Mouse (Mus musculus) hindbrain, embryonic 16.5 days (tissue): Measurements from ENCODE around the gene Trim63. TPM values are rescaled to one million over a fixed set of nuclear protein-coding genes. Genes with fewer than 3 reads are reported as not detected.
"Not testable (repeated sequence)": the region's sequence is repeated elsewhere in the genome, so short reads cannot be mapped to it uniquely, and the experiment has no call there.

Source experiments
- ATAC-seq: fragments of 200-750 bp; cut with Nextera tagmentation; 2 replicates; pipeline ENCODE4 v1.8.0; 2017; ENCODE audit warnings: moderate TSS enrichment, moderate library complexity
- H3K27ac ChIP-seq: fragments of 300-500 bp; sonication (generic); 2 replicates; pipeline ENCODE4 v1.5.1; 2014; ENCODE audit warnings: low read depth, mild to moderate bottlenecking, control low read depth, low read length, moderate library complexity
- H3K27me3 ChIP-seq: fragments of 300-500 bp; sonication (generic); replicated peaks from 2 replicates; pipeline ENCODE4 v1.6.1; 2014; ENCODE audit warnings: low read length; ENCODE audit not compliant: control insufficient read depth, insufficient read depth
- H3K36me3 ChIP-seq: fragments of 300-500 bp; sonication (generic); 2 replicates; pipeline ENCODE4 v1.6.1; 2014; ENCODE audit warnings: mild to moderate bottlenecking, low read length, moderate library complexity, mixed read lengths; ENCODE audit not compliant: control insufficient read depth, insufficient read depth
- H3K4me1 ChIP-seq: fragments of 300-500 bp; sonication (generic); 2 replicates; pipeline ENCODE4 v1.6.1; 2014; ENCODE audit warnings: low read depth, low read length; ENCODE audit not compliant: control insufficient read depth, insufficient read depth
- H3K4me2 ChIP-seq: fragments of 300-500 bp; sonication (generic); 2 replicates; pipeline ENCODE4 v1.6.1; 2014; ENCODE audit warnings: mild to moderate bottlenecking, low read length, control low read depth, moderate library complexity
- H3K4me3 ChIP-seq: fragments of 300-500 bp; sonication (generic); 2 replicates; pipeline ENCODE4 v1.5.1; 2014; ENCODE audit warnings: mild to moderate bottlenecking, low read length, control low read depth, moderate library complexity
- H3K9ac ChIP-seq: fragments of 300-500 bp; sonication (generic); 2 replicates; pipeline ENCODE4 v1.6.1; 2014; ENCODE audit warnings: low read depth, mild to moderate bottlenecking, control low read depth, low read length, moderate library complexity
- H3K9me3 ChIP-seq: fragments of 300-500 bp; sonication (generic); 2 replicates; pipeline ENCODE4 v1.6.1; 2014; ENCODE audit warnings: mild to moderate bottlenecking, low read length, moderate library complexity; ENCODE audit not compliant: control insufficient read depth
- WGBS: fragments of 180-500 bp; shearing (Covaris S2); extraction: QIAGEN DNeasy Blood & Tissue Kit; methylation state at CpG from one replicate; pipeline ENCODE4 v1.1.7; 2014; 5-methylcytosine and 5-hydroxymethylcytosine counted together
- polyA plus RNA-seq: library from polyadenylated mRNA; unstranded; fragments of >200 nt; fragmentation: Nextera tagmentation; extraction: Ambion mirVana; gene quantifications from 2 replicates; pipeline ENCODE4 v1.2.1, GENCODE M21; 2015

Gene Trim63
- polyA plus RNA-seq, 1 experiment from 2014 or later = 1.2 TPM

DNA sequence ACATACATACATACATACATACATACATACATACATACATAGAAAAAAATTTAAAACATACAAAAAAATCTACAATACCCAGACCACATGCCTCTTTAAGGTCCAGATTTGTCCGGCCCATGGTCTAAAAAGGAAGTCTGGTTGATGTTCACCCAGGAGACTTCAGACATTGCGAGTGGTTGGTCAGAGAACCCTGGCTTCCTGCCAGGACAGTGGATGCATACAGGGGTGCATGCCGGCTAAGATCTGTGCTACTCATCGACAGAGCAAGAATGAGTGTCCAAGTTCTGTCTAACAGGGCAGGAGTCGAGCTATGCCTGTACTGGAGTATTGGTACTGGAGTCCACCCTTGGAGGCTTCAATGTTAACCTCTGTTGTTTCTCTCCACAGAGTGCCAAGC lies 9.7 kb downstream of the Trim63 start:
- H3K9ac ChIP-seq = no peak overlapping the region
- H3K27ac ChIP-seq = no peak overlapping the region
- no peaks in the 10 kb centered on the region for H3K27me3 ChIP-seq
- H3K9me3 ChIP-seq = no peaks in the 10 kb centered on the region
- H3K4me3 ChIP-seq = no peak overlapping the region
- H3K36me3 ChIP-seq = no peaks in the 10 kb centered on the region
- 62% methylated on average over 5 of the region's 5 CpGs for WGBS
- no peak for ATAC-seq
- no peak overlapping the region for H3K4me2 ChIP-seq
- H3K4me1 ChIP-seq = no peaks in the 10 kb centered on the region

DNA sequence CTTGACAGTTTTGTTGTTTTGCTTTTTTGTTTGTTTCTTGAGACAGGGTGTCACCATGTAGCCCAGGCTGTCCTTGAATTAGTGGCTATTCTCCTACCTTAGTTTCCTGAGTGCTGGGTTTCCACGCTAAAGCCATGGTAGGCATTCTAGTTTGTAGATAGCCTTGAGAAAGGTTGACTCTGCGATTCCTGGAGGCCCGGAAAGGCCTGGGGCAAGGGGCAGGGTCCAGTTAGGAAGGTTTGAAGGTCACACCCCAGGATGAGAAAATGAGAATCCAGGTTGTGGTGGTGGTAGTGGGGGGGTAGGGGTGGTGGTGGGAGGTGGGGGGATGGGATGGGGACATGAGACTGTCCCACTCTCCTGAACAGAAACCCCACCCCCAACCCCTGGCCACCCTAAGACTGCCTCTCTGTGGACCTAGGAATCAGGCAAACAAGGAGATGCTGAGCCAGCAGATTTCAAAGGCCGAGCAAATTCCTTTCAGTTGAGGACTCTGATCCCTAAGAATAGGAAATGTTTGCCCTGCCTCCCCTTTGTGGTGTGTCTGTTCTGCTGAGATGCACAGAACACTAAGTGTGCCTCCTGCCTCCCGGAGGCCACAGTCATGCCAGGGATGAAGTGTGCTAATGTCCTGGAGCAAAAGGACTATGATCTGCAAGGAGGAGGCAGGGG lies 12.1 kb downstream of the Trim63 start:
- ATAC-seq = no peak
- no peak overlapping the region for H3K4me2 ChIP-seq
- H3K36me3 ChIP-seq = no peaks in the 10 kb centered on the region
- no peak overlapping the region for H3K27ac ChIP-seq
- H3K9me3 ChIP-seq = no peaks in the 10 kb centered on the region
- no peaks in the 10 kb centered on the region for H3K27me3 ChIP-seq
- H3K9ac ChIP-seq = no peak overlapping the region
- no peaks in the 10 kb centered on the region for H3K4me1 ChIP-seq
- WGBS = 64% methylated on average over 5 of the region's 5 CpGs
- H3K4me3 ChIP-seq = no peak overlapping the region

DNA sequence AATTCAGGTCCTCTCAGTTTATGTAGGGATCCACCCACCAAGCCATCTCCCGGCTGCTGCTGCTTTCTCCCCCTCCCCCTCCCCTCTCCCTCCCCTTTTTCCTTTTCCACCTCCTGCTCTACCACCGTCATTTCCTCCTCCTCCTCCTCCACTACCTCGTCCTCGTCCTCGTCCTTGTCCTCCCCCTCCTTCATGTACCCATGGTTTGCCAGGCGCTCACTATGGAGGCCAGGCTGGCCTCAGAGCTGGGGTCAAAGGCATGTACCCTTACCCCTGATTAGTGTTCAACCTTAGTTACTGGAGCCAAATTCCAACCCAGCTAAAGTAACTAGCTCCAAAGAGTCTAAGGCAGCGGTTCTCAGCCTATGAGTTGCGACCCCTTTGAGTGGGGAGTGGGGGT lies 13.2 kb downstream of the Trim63 start:
- Histone ChIP-seq H3K27me3 (no peaks in the 10 kb centered on the region), H3K4me2 (no peak overlapping the region), H3K9ac (no peak overlapping the region), H3K9me3 (no peaks in the 10 kb centered on the region), H3K4me1 (no peaks in the 10 kb centered on the region), H3K36me3 (no peaks in the 10 kb centered on the region), H3K27ac (no peak overlapping the region), H3K4me3 (no peak overlapping the region)
- WGBS = 60% methylated on average over 8 of the region's 8 CpGs
- no peak for ATAC-seq

DNA sequence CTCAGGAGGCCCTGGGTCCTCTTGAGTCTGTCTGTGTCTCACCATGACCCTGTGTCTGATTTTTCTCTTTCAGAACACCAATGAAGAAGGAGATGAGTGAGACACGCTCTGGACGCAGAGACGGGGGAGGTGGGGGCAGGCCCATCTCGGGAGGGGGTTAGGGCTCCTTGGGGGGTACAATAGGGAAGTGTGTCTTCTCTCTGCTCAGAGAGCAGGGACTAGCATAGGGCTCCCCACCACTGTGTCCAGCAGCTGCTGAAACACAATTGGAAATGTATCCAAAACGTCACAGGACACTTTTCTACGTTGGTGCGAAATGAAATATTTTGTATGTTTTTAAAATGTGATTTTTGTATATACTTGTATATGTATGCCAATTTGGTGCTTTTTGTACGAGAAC lies 13.9 kb downstream of the Trim63 start:
- Histone ChIP-seq H3K4me1 (no peaks in the 10 kb centered on the region), H3K9ac (no peak overlapping the region), H3K9me3 (no peaks in the 10 kb centered on the region), H3K4me2 (no peak overlapping the region), H3K27ac (no peak overlapping the region), H3K27me3 (no peaks in the 10 kb centered on the region), H3K36me3 (no peaks in the 10 kb centered on the region), H3K4me3 (no peak overlapping the region)
- 80% methylated on average over 8 of the region's 8 CpGs for WGBS
- no peak for ATAC-seq

DNA sequence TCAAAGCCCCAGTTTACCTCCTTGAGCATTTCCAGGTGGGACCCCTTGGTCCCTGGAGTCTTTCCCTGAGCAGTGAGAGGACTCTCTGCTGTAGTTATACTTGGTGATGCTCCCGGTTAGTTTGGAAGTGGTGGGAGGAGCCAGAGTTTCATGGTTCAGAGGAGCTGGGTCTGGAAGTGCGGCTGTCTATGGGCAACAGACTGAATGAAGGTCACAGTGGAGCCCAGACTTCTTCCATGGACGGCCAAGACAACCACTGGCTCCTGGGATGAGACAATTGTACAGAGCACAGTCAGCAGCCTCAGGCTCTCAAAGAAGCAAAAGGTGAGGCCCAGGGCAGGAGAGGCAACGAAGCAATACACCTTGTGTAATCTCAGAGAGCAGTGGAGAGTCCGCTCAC lies 15.4 kb downstream of the Trim63 start:
- no peaks in the 10 kb centered on the region for H3K4me1 ChIP-seq
- H3K9me3 ChIP-seq = no peaks in the 10 kb centered on the region
- no peak overlapping the region for H3K27ac ChIP-seq
- WGBS = 67% methylated on average over 5 of the region's 5 CpGs
- no peak overlapping the region for H3K4me3 ChIP-seq
- H3K4me2 ChIP-seq = no peak overlapping the region
- no peaks in the 10 kb centered on the region for H3K36me3 ChIP-seq
- H3K9ac ChIP-seq = no peak overlapping the region
- H3K27me3 ChIP-seq = no peaks in the 10 kb centered on the region
- ATAC-seq = no peak

DNA sequence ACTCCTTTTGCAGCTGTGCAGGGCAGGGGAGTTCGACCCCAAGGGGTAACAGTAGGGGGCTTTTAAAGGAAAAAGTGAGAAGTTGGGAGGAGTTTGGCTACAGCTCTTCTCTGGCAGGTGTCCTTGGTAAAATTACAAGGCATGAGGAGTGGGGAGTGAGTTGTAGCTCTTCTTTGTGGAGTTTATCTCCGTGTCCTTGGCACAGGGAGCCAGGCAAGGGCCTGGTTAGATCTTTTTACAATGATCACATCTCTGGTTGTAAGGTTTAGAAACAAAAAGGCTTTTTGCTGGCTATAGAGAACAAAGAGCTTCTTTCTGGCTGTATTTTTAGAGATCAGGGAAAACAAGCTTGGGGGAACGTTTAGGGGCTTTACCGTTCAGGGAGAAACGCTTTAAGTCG lies 26.3 kb downstream of the Trim63 start:
- not testable (repeated sequence) for H3K4me2 ChIP-seq, H3K4me1 ChIP-seq, ATAC-seq, H3K9ac ChIP-seq, H3K9me3 ChIP-seq, H3K4me3 ChIP-seq, H3K36me3 ChIP-seq, H3K27ac ChIP-seq
- H3K27me3 ChIP-seq = peaks cover 25% of the 10 kb centered on the region
- WGBS = 62% methylated on average over 6 of the region's 6 CpGs

DNA sequence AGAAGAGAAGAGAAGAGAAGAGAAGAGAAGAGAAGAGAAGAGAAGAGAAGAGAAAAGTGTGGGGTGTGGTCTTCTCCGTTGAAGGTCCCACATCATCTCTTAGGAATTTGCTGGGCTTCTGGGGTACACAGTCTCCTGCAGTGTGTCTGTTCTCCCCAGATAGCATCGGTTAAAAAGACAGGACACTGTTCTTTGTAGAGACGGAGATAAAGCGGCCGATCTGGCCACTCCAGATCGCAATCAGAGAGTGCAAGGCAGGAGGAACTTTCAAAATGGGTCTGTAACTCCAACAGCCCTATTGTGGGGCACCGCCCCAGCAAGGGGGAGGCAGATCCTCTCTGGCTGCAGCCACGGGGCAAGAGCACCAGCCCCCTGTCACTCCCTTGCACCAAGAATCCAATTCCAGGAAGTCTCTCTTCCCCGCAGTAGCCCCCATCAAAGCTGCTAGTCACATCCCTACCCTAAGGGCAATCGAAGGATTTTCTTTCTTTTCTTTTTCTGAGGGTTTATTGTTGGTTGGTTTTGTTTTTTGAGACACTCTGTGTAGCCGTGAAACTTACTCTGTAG lies 27.4 kb downstream of the Trim63 start:
- H3K27ac ChIP-seq = no peak overlapping the region
- H3K4me2 ChIP-seq = no peak overlapping the region
- H3K9me3 ChIP-seq = no peaks in the 10 kb centered on the region
- 38% methylated on average over 11 of the region's 11 CpGs for WGBS
- no peaks in the 10 kb centered on the region for H3K36me3 ChIP-seq
- no peak for ATAC-seq
- H3K27me3 ChIP-seq = peaks cover 25% of the 10 kb centered on the region
- no peak overlapping the region for H3K9ac ChIP-seq
- H3K4me1 ChIP-seq = peaks cover 7% of the 10 kb centered on the region
- H3K4me3 ChIP-seq = no peak overlapping the region

DNA sequence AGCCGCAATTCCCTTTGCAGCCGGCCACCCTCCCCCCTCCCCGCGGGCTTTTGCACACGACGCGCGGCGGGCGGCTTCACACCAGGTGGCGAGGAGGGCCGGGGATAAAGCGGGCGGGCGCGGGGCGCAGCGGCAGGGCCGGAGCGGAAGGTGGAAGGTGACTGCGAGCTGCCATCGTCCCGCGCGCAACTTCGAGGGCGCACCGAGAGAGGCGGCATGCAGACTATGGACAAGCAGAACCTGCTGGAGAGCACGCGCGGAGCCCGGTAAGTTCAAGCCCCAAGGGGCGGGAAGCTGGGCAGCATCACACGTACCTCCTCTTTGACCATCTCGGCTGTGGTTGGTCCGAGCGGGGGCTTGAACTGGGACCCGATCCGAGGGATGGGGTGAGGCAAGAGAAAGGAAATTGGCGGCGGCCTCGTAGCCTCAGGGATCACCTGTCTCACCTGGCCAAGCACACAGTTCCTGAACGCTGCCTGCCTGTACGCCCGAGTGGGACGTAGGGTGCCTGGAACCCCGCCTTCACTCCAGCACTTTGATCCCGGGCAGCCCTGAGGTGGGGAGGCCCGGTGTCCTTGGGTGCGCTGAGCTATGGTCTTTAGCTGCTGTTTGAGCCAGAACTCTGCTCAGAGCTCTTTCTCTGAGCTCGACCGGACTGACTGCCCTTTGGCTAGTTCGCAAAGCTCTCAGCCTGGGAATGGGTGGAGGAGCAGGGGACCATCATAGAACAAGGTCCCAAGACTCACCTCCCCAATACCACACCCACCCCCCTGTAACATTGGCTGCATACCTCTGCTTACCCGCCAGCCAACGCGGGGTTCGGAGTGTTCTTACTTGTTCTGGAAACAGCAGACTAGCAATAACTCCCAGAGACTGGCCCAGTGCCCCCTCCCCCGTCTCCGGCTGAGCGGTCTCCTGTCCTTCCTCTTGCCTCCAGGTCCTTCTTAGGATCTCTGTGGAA lies 28.4 kb downstream of the Trim63 start, which contains the start of gene Slc30a2:
Slc30a2 (plus strand) TSS at position 111 of the 961 bp plus-strand sequence.
- 2% methylated on average over 61 of the region's 61 CpGs for WGBS
- peaks cover 25% of the 10 kb centered on the region for H3K27me3 ChIP-seq
- no peak for ATAC-seq
- H3K4me2 ChIP-seq = peak within 1 kb of the TSS; percentile 46
- H3K4me1 ChIP-seq = peaks cover 7% of the 10 kb centered on the region
- no peak within 1 kb of the TSS for H3K9ac ChIP-seq
- no peaks in the 10 kb centered on the region for H3K36me3 ChIP-seq
- H3K27ac ChIP-seq = no peak within 1 kb of the TSS
- H3K9me3 ChIP-seq = no peaks in the 10 kb centered on the region
- H3K4me3 ChIP-seq = peak within 1 kb of the TSS; percentile 24

DNA sequence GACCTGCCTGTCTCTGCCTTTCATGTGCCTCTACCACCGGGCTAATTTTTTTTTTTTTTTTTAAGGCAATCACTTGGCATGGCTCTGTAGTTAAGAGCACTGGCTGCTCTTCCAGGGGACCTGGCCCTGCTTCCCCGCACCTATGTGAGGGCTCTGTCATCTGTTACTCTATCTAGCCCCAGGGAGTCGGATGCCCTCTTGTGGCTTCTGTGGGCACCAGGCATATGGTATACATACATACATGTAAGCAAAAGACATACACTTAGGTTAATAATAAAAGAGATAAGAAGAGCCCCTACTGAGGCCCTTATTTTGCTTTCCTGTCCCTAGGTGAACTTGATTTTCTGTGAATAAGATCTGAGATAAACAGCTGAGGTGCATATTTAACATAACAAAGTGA lies 29.7 kb downstream of the Trim63 start:
- no peak for ATAC-seq
- Histone ChIP-seq H3K9ac (no peak overlapping the region), H3K4me2 (no peak overlapping the region), H3K4me1 (peaks cover 7% of the 10 kb centered on the region), H3K27me3 (peaks cover 25% of the 10 kb centered on the region), H3K36me3 (no peaks in the 10 kb centered on the region), H3K4me3 (no peak overlapping the region), H3K27ac (no peak overlapping the region), H3K9me3 (no peaks in the 10 kb centered on the region)
- 52% methylated on average over 3 of the region's 3 CpGs for WGBS
